Mouse (Mus musculus): Measurements from ENCODE around the gene Shf. TPM values are rescaled to one million over a fixed set of nuclear protein-coding genes. Genes with fewer than 3 reads are reported as not detected.
A peak's percentile ranks its signal among the peaks of the same experiment; 100 is the strongest.
"Not testable (repeated sequence)": the region's sequence is repeated elsewhere in the genome, so short reads cannot be mapped to it uniquely, and the experiment has no call there.

Shf gene
- total RNA-seq (2017), result 1.6 and 4.5 TPM in 2 replicates

DNA sequence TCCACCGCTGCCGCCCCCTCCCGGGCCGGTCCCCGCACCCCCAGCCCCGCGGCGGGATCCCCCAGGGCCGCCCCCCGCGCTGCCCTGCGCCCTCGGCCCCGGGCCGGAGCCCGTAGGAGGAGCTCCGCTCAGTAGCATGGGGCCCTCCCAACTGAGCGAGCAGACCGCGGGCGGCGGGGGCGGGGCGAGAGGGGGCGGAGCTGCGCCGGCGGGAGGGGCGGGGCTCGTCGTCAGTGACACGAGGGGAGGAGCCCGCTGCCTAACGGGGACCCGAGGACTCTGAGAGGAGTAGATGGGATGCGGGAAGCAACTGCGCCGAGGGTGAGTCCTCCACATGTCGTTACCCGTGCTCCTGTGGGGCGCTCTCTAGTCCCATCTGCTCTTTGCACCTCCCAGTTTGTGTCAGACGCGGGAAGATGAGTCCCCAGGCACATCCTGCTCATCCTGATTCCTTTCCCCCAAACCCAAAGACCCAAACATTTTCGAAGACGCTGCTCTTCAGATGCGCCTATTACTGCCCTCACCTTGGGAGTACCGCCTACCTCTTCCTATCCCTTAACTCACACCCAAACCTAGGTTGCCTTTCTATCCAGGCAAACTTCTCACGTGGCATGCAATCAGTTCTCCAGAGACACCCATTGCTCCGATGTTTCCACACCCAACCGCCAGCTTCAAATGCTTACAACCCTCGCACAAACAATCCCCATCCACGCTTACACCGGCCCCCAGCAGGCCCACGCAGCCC, at the start of gene Shf:
Gene Shf, minus strand, starts transcription at position 168 of the 745 bp plus-strand sequence.
- ATAC-seq (ENCODE audit: extremely low read depth, insufficient number of reproducible peaks, low FRiP score, poor library complexity, severe bottlenecking), result peak; percentile 88

DNA sequence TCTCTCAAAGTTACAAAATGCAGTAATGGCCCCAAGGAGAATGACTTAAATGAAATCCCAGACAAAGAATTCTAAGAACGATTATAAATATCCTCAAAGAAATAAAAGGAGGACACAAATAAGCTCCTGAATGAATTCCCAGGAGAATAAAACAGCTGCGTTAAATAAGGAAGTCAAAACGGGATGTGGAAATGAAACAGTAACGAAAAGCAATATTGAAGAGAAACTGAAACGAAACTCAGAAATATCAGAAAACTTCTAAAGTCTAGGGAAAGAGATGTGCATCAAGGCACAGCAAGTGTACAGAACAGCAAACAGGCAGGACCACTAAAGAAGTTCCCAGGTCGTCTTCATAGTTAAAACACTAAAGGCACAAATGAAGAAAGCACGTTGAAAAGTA, 40.0 kb upstream of the Shf start:
- ATAC-seq (ENCODE audit: extremely low read depth, insufficient number of reproducible peaks, low FRiP score, poor library complexity, severe bottlenecking), result peak; percentile 72

DNA sequence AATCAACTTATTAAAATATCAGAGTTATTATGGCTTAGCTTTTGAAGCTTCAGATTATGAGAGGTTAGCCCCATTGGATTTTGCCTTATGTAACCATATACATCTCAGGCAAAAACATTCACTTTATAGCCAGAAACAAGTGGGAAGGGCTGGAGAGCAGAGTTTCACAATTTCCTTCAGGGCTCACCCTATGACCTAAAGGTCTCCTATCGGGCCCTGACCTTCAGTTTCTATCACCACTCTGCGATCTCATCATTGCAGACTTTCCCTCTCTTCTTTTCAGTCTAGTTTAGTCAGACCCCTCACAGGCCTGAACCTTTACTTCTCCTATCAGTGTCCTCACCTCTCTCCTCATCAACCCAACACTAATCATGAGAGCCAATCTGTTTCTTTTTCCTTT, 38.6 kb upstream of the Shf start:
- ATAC-seq (ENCODE audit: extremely low read depth, insufficient number of reproducible peaks, low FRiP score, poor library complexity, severe bottlenecking), result no peak

DNA sequence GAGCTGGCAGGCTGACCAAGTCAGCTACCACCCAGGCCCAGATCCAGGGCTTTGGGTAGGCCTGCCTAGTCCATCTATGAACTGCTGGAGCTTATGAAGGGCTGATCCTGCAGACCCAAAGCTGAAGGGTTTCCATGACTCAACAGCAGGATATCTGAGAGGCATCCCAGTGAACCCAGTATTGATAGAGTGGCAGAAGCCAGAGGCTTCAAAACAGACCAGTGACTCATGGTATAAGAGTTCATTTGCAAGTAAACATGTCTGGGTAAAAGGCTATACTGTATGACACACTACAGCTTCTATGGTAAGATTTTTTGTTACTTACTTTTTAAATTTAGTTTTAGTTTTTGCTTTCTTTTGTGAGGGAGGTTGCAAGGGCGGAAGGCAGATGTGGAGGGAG, 27.2 kb upstream of the Shf start:
- ATAC-seq (ENCODE audit: extremely low read depth, insufficient number of reproducible peaks, low FRiP score, poor library complexity, severe bottlenecking), result no peak

DNA sequence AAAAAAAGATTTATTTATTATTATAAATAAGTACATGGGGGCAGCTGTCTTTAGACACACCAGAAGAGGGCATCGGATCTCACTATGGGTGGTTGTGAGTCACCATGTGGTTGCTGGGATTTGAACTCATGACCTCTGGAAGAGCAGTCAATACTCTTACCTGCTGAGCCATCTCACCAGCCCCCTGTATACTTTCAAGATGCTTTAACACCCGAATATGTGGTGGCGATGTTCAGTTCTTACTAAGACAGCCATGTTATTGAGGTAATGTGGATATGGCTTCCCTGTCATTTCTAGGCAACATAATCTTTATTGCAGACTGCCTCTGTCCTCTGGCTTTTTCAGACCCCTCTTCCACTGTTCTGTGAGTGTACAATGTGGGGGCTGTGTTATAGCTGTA, 18.2 kb upstream of the Shf start:
- not testable (repeated sequence) for ATAC-seq (ENCODE audit: extremely low read depth, insufficient number of reproducible peaks, low FRiP score, poor library complexity, severe bottlenecking)

DNA sequence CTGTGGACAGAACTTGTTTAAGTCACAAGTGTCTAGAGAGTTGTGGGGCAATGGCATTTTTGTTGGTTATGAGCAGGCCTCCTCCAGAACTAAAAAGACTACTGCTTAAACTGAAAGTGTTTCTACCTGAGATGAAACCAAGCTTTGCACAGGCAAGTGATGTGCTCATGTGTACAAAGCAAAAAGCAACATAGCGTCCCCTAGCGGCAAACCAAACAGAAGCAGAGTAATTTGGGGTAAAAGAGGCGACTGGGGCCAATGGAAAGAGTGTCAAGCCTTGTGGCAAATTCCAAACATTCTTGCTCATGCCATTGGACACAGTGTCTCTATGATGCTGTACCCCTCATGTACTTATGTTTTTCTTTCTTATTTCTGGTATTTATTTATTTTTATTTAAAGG, 16.1 kb upstream of the Shf start:
- ATAC-seq (ENCODE audit: extremely low read depth, insufficient number of reproducible peaks, low FRiP score, poor library complexity, severe bottlenecking), result no peak

DNA sequence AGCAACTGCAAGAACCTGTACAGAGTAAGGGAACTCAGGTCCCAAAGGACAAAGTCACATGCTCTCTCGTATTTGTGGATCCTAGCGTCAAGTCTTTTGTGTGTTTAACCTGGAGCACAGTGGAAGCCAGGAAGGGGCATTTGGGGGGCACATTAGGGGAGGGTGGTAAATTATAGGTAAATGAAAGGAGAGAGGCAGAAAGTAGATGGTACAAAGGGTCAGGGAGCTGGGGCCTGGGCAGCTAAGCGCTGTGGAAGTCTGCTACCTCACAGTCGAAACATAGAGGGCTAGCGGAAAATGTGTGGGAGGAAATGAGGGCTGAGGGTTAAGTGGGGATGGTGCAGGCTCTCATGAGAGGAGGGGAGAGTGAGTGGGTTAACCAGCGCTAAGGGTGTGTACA, 13.2 kb upstream of the Shf start:
- no peak for ATAC-seq (ENCODE audit: extremely low read depth, insufficient number of reproducible peaks, low FRiP score, poor library complexity, severe bottlenecking)

DNA sequence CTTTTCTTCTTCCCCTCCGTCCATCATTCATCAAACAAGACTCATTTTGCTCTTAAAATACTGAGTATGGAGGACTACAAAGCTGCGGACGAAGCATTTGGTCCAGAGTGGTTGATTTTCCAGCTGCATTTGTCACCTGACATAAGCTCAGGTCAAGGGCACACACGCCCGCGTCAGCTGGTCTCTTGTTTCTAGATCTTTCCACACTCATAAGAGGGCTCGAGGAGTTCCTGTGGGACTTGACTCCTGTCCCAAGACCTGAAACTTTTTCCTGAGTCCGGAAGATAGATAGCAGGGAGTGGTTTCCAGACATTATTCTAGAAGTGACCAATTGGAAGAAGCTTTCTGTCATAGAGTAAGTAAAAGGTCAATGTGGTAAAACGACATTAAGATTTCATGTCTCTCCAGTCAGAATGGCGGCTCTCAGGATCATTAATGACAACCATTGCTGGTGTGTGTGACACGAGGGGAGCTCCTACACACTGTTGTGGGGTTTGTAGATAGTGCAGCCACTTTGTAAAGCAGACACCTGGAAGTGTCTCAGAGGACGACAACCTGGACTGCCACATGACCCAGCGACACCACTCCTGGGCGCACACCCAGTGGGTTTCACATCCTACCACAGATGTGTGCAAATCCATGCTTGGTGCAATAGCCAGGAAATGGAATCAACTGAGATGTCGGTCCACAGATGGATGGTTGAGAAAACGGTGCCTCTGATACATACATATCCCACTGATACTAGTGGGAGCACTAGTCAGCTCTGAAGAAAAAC, 12.6 kb upstream of the Shf start:
- ATAC-seq (ENCODE audit: extremely low read depth, insufficient number of reproducible peaks, low FRiP score, poor library complexity, severe bottlenecking), result no peak

DNA sequence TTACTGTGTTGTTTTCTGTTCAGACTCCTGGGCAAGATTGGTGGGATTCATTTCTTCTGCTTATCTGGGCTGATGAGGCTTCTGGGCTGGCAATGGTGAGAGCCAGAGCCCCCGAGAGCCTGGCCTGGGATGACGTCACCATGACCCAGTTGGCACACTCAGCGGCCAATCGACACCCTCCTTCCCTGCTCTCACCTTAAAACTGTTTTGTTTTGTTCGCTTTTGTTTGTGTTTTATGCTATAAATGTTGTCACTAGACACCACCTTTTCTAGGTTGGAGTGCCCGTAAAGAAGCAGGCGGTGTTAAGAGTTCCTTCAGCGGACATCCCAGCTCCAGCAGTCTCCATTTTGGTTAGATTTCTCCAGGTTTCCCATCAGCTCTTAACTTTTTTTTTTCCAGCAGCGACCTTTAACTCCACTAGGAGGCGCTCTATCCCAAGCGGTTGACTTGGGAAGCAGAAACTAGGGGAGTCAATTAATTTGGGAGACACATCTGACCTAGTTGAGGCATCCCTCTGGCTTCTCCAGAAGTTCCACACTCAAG, 11.9 kb upstream of the Shf start:
- ATAC-seq (ENCODE audit: extremely low read depth, insufficient number of reproducible peaks, low FRiP score, poor library complexity, severe bottlenecking), result no peak

DNA sequence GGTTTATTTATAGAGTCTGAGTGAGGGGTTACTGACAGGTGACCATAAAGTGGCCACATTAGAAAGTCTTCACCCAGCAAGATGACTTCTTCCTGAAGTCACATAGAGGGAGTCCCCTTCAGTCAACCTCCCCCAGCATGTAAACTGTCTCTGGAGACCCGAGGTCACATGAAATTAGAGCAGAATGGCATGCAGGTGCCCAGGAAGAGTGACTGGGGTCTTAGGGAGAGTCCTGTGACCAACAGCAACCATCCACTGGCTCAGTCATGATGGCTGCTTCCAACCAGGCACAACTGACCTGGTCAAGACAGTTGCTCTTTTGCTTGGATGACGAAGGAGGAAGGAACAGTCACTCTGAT, 10.3 kb upstream of the Shf start:
- ATAC-seq (ENCODE audit: extremely low read depth, insufficient number of reproducible peaks, low FRiP score, poor library complexity, severe bottlenecking), result no peak

DNA sequence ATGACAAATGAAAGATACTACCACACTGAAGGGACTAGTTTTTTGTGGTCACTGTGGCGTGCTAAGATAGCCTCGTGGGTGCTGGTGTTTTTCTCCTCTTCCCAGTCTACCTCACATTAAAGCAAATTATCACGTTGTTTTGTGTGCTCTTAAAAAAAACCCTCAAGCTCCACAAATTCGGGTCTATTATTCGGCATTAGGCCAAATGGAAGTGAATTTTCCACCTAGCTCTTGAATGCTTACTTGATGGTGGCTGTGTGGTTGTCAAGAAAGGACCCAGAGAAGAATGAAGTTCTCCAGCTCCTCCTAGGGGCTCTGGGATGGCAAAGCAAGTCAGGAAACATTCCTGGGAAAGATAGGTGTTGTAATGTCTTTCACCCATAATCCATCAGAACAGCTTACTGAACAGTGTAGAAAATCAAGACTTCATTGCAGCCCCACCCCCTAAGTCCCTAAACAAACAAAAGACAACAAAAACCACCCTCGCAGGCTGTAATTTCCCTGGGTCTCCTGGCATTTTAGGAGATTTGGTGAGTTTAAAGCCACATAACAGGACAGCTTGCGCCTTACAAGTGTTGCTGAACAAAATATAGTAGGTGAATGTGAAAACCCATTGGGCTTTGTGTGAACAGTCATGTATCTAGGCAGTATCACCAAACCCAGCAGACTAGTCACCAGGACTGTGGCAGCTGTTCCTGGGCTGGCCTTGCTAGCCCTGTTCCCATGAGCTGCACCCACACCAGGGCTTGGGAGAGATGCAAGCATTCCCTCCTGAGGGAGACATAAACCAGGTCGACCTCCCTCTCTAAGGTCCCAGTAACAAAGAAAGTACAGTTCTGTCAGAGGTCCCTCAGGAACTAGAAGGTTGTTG, 9.7 kb upstream of the Shf start:
- no peak for ATAC-seq (ENCODE audit: extremely low read depth, insufficient number of reproducible peaks, low FRiP score, poor library complexity, severe bottlenecking)

DNA sequence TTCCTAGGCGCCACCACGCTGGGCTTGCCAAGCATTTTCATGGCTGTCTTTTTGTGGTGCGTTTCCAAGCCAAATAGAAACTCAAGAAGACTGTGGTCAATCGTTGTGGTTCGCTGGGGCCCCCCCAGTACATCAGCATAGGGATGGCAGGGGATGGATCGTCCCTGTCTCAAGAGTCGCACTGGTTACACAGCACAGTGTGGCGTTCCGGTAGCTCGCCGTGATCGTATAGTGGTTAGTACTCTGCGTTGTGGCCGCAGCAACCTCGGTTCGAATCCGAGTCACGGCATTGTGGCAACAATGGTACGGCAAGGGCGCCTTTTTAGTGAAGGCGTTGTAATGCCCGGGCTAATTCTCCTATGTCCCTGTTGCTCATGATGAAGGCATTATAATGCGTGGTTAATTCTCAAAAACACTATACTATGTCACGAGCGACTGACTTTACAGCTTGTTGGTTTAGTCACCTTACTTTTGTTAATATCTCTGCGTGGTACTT, 8.8 kb upstream of the Shf start:
- ATAC-seq (ENCODE audit: extremely low read depth, insufficient number of reproducible peaks, low FRiP score, poor library complexity, severe bottlenecking), result peak; percentile 39

DNA sequence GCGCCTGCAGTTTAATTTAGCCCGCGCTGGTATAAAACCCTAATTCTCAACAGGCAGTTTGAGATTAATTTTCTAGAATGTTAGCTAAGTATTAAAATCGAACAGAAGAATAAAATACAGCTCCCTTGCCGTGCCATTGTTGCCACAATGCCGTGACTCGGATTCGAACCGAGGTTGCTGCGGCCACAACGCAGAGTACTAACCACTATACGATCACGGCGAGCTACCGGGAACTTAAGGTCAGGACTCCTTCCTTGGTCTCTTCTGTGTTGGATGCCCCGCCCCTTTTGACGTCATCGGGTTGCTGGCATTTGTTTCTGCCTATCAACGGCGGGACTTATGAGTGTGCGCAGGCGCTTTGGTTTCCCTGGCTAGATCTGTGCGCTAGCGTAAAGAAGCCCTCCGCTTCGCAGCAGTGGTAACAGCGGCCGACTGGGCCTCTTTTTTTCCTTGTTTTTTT, 8.3 kb upstream of the Shf start:
- ATAC-seq (ENCODE audit: extremely low read depth, insufficient number of reproducible peaks, low FRiP score, poor library complexity, severe bottlenecking), result peak; percentile 72

DNA sequence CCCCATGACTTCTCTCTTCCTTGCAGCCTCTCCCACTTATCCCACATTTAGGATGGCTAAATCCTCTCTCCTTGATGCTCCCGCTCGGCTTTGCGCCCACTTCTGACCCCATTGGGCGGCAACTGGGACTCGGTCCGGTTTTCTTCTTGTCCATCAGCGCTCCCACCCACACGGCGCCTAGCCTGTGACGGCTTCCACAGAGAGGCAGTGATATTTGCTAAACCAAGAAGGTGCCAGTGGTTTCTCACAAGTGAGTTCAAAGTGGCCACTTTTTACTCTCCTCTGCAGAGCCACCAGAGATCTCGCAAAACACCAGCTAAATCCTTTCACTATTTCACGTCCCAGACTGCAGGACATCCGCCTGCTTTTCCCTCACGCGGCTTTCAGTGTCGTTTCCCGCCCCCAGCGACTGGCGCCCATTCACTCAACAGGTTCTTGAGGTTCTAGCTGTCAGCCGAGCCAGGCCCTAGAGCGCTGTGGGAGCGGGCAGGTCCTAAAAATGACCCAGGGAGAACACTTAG, 7.1 kb upstream of the Shf start:
- no peak for ATAC-seq (ENCODE audit: extremely low read depth, insufficient number of reproducible peaks, low FRiP score, poor library complexity, severe bottlenecking)

DNA sequence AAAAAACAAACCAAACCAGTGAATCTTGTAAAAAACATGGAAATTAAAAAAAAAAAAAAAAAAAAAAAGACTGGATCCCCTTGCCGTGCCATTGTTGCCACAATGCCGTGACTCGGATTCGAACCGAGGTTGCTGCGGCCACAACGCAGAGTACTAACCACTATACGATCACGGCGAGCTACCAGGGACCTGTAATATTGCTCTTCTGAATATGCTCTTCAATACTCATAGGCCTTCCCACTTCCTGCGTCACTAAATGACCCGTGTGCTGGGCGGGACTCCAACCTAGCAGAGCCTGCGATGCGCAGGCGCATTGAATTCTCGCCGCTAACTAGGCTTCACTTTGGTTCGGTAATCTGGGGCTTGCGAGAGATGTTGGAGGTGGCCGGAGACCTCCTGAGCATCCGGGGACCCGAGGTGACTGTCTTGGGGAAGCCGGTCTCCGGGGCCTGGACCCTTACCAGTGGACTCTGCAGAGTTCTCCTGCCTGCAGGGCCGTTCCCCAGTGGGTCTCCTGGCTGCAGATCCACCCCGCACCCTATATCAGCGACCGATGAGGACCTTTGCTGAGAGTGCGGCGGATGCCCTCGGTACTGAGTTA, 6.5 kb upstream of the Shf start:
- ATAC-seq (ENCODE audit: extremely low read depth, insufficient number of reproducible peaks, low FRiP score, poor library complexity, severe bottlenecking), result peak; percentile 77

DNA sequence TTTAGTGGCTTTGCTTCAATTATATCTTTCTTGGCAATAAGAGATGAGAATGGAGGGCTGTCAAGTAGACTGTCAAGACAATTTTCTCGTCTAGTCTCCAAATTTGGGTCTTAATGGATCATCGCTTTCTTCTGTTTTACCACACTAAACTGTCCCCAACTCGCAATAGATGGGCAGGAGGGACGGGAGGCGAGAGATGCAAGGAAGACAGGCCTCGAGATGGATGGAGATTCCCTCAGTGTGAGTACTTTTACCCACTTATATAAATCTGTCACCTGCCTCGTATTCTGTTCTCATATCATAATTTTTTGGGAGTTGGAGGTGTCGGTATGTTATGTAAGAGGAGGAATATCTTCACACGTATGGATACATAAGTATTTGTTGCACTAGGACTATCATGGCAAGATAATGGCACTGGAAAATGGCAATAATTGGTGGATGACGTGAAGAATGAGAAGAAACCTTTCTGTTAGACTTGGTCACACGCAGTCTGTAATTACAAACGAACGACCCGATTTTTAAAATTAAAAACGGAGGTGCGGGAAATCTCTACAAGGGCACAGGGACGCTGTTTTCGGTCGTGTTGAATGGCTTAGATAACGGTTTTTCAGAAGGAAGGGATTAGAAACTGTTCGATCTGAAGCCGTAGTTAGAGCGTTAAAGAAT, 5.8 kb upstream of the Shf start:
- ATAC-seq (ENCODE audit: extremely low read depth, insufficient number of reproducible peaks, low FRiP score, poor library complexity, severe bottlenecking), result no peak

DNA sequence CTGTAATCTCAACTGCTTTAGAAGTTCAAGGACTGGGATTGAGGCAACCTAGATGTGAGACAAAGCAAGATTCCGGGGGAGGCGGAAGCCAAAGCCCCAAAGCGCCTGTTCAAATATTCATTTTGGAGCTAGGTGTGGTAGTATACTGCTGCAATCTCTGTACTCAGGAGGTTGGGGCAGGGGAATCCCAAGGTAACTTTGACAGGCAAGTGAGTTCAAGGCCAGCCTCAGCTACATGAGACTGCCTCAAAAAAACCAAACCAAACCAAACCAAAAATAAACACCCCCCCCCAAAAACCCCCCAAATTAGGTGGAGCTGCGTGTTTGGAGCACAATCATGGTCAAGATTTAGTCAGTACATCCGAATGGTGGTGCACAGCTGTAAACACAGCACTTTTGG, 5.0 kb upstream of the Shf start:
- ATAC-seq (ENCODE audit: extremely low read depth, insufficient number of reproducible peaks, low FRiP score, poor library complexity, severe bottlenecking), result no peak

DNA sequence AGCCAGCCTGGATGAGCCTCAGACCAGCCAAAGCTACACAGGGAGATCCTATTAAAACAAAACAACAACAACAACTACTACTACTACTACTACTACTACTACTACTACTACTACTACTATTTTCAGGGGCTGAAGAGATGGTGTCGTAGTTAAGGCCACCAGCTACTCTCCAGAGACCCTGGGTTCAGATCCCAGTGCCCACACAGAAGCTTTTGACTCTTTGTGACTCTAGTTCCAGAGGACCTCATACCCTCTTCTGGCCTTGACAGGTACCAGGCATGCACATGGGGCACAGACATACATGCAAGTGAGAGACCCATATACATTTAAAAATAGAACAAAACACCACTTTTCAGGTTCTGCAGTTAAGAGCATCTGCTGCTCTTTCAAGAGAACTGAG, 3.6 kb upstream of the Shf start:
- ATAC-seq (ENCODE audit: extremely low read depth, insufficient number of reproducible peaks, low FRiP score, poor library complexity, severe bottlenecking), result no peak

Measured in neutrophil, adult 5-6 weeks (primary cell).